Mouse (Mus musculus): ENCODE data around the gene Sike1. TPM values are rescaled to one million over a fixed set of nuclear protein-coding genes. Genes with fewer than 3 reads are reported as not detected.

Sike1 gene
- polyA plus RNA-seq, 1 experiment from 2014 or later: 86.2 TPM

- no peaks in the 10 kb centered on the region for H3K4me1 ChIP-seq (ENCODE audit: control insufficient read depth, insufficient read depth, low read length)
- no peak overlapping the region for H3K9ac ChIP-seq (ENCODE audit: low read length)
- H3K27ac ChIP-seq (ENCODE audit: low read depth, low read length): no peak overlapping the region
- H3K9me3 ChIP-seq (ENCODE audit: control insufficient read depth, low read length): no peaks in the 10 kb centered on the region
- ATAC-seq (ENCODE audit: insufficient read depth, low FRiP score, low TSS enrichment) (no peak), DNase-seq (ENCODE audit: low spot score) (no peak)
- WGBS: 85% methylated on average over 4 of the region's 4 CpGs
- H3K4me3 ChIP-seq (ENCODE audit: low read depth, low read length): no peak overlapping the region
- H3K4me2 ChIP-seq (ENCODE audit: low read depth): no peak overlapping the region
- no peaks in the 10 kb centered on the region for H3K27me3 ChIP-seq (ENCODE audit: control insufficient read depth, insufficient read depth, low read length)
- H3K36me3 ChIP-seq (ENCODE audit: control insufficient read depth, insufficient read depth, low read length): no peaks in the 10 kb centered on the region
Measured at GRCm38 (mm10) chr3:102976906-102977305, 18.6 kb upstream of the Sike1 start.

GRCm38 (mm10) chr3:102979550-102980348 lies 15.8 kb upstream of the Sike1 start:
- no peaks in the 10 kb centered on the region for H3K27me3 ChIP-seq (ENCODE audit: control insufficient read depth, insufficient read depth, low read length)
- DNase-seq (ENCODE audit: low spot score) (peak; percentile 68), ATAC-seq (ENCODE audit: insufficient read depth, low FRiP score, low TSS enrichment) (peak; percentile 93)
- H3K4me2 ChIP-seq (ENCODE audit: low read depth): 0 out of 2 replicates have a peak overlapping the region, but pooled peaks have one; percentile 3
- no peaks in the 10 kb centered on the region for H3K36me3 ChIP-seq (ENCODE audit: control insufficient read depth, insufficient read depth, low read length)
- no peak overlapping the region for H3K4me3 ChIP-seq (ENCODE audit: low read depth, low read length)
- 27% methylated on average over 10 of the region's 10 CpGs for WGBS
- H3K9ac ChIP-seq (ENCODE audit: low read length): peak overlapping the region; percentile 8
- no peaks in the 10 kb centered on the region for H3K4me1 ChIP-seq (ENCODE audit: control insufficient read depth, insufficient read depth, low read length)
- 0 out of 2 replicates have a peak overlapping the region, but pooled peaks have one; percentile 23 for H3K27ac ChIP-seq (ENCODE audit: low read depth, low read length)
- H3K9me3 ChIP-seq (ENCODE audit: control insufficient read depth, low read length): no peaks in the 10 kb centered on the region

- Histone ChIP-seq H3K9ac (ENCODE audit: low read length) (peak overlapping the region; percentile 8), H3K4me3 (ENCODE audit: low read depth, low read length) (no peak overlapping the region), H3K9me3 (ENCODE audit: control insufficient read depth, low read length) (no peaks in the 10 kb centered on the region), H3K27ac (ENCODE audit: low read depth, low read length) (no peak overlapping the region), H3K36me3 (ENCODE audit: control insufficient read depth, insufficient read depth, low read length) (no peaks in the 10 kb centered on the region), H3K4me1 (ENCODE audit: control insufficient read depth, insufficient read depth, low read length) (no peaks in the 10 kb centered on the region), H3K27me3 (ENCODE audit: control insufficient read depth, insufficient read depth, low read length) (no peaks in the 10 kb centered on the region), H3K4me2 (ENCODE audit: low read depth) (0 out of 2 replicates have a peak overlapping the region, but pooled peaks have one; percentile 3)
- no peak for DNase-seq (ENCODE audit: low spot score)
- no peak for ATAC-seq (ENCODE audit: insufficient read depth, low FRiP score, low TSS enrichment)
- WGBS: 59% methylated on average over 3 of the region's 3 CpGs
Measured at GRCm38 (mm10) chr3:102980349-102980736, 15.2 kb upstream of the Sike1 start.

GRCm38 (mm10) chr3:102991041-102991440 lies 4.5 kb upstream of the Sike1 start:
- Histone ChIP-seq H3K36me3 (ENCODE audit: control insufficient read depth, insufficient read depth, low read length) (no peaks in the 10 kb centered on the region), H3K9ac (ENCODE audit: low read length) (no peak overlapping the region), H3K4me1 (ENCODE audit: control insufficient read depth, insufficient read depth, low read length) (no peaks in the 10 kb centered on the region), H3K27ac (ENCODE audit: low read depth, low read length) (no peak overlapping the region), H3K9me3 (ENCODE audit: control insufficient read depth, low read length) (no peaks in the 10 kb centered on the region), H3K27me3 (ENCODE audit: control insufficient read depth, insufficient read depth, low read length) (no peaks in the 10 kb centered on the region), H3K4me2 (ENCODE audit: low read depth) (no peak overlapping the region), H3K4me3 (ENCODE audit: low read depth, low read length) (no peak overlapping the region)
- no peak for DNase-seq (ENCODE audit: low spot score)
- WGBS: 74% methylated on average over 8 of the region's 8 CpGs
- ATAC-seq (ENCODE audit: insufficient read depth, low FRiP score, low TSS enrichment): no peak

- Histone ChIP-seq H3K4me2 (ENCODE audit: low read depth) (no peak overlapping the region), H3K9me3 (ENCODE audit: control insufficient read depth, low read length) (no peaks in the 10 kb centered on the region), H3K4me1 (ENCODE audit: control insufficient read depth, insufficient read depth, low read length) (no peaks in the 10 kb centered on the region), H3K27ac (ENCODE audit: low read depth, low read length) (no peak overlapping the region), H3K27me3 (ENCODE audit: control insufficient read depth, insufficient read depth, low read length) (no peaks in the 10 kb centered on the region), H3K9ac (ENCODE audit: low read length) (no peak overlapping the region), H3K4me3 (ENCODE audit: low read depth, low read length) (no peak overlapping the region), H3K36me3 (ENCODE audit: control insufficient read depth, insufficient read depth, low read length) (no peaks in the 10 kb centered on the region)
- ATAC-seq (ENCODE audit: insufficient read depth, low FRiP score, low TSS enrichment) (no peak), DNase-seq (ENCODE audit: low spot score) (no peak)
- 68% methylated on average over 3 of the region's 3 CpGs for WGBS
Measured at GRCm38 (mm10) chr3:102992936-102993335, 2.6 kb upstream of the Sike1 start.

GRCm38 (mm10) chr3:102995233-102995604 lies 289 bp upstream of the Sike1 start:
- H3K4me1 ChIP-seq (ENCODE audit: control insufficient read depth, insufficient read depth, low read length): no peaks in the 10 kb centered on the region
- peak overlapping the region; percentile 61 for H3K4me2 ChIP-seq (ENCODE audit: low read depth)
- peak overlapping the region; percentile 77 for H3K4me3 ChIP-seq (ENCODE audit: low read depth, low read length)
- H3K9me3 ChIP-seq (ENCODE audit: control insufficient read depth, low read length): no peaks in the 10 kb centered on the region
- H3K27ac ChIP-seq (ENCODE audit: low read depth, low read length): no peak overlapping the region
- WGBS: 53% methylated on average over 7 of the region's 7 CpGs
- peaks cover 7% of the 10 kb centered on the region for H3K36me3 ChIP-seq (ENCODE audit: control insufficient read depth, insufficient read depth, low read length)
- peak overlapping the region; percentile 88; the same call in 1 of the 2 replicates for H3K9ac ChIP-seq (ENCODE audit: low read length)
- no peaks in the 10 kb centered on the region for H3K27me3 ChIP-seq (ENCODE audit: control insufficient read depth, insufficient read depth, low read length)
- ATAC-seq (ENCODE audit: insufficient read depth, low FRiP score, low TSS enrichment) (no peak), DNase-seq (ENCODE audit: low spot score) (no peak)

- no peak overlapping the region for H3K4me3 ChIP-seq (ENCODE audit: low read depth, low read length)
- DNase-seq (ENCODE audit: low spot score) (no peak), ATAC-seq (ENCODE audit: insufficient read depth, low FRiP score, low TSS enrichment) (no peak)
- 79% methylated on average over 10 of the region's 10 CpGs for WGBS
- no peak overlapping the region for H3K4me2 ChIP-seq (ENCODE audit: low read depth)
- H3K4me1 ChIP-seq (ENCODE audit: control insufficient read depth, insufficient read depth, low read length): no peaks in the 10 kb centered on the region
- no peaks in the 10 kb centered on the region for H3K9me3 ChIP-seq (ENCODE audit: control insufficient read depth, low read length)
- H3K9ac ChIP-seq (ENCODE audit: low read length): no peak overlapping the region
- peaks cover 8% of the 10 kb centered on the region for H3K36me3 ChIP-seq (ENCODE audit: control insufficient read depth, insufficient read depth, low read length)
- no peak overlapping the region for H3K27ac ChIP-seq (ENCODE audit: low read depth, low read length)
- no peaks in the 10 kb centered on the region for H3K27me3 ChIP-seq (ENCODE audit: control insufficient read depth, insufficient read depth, low read length)
Measured at GRCm38 (mm10) chr3:102997036-102997435, 1.5 kb downstream of the Sike1 start.

- 77% methylated on average over 3 of the region's 3 CpGs for WGBS
- DNase-seq (ENCODE audit: low spot score) (no peak), ATAC-seq (ENCODE audit: insufficient read depth, low FRiP score, low TSS enrichment) (no peak)
- Histone ChIP-seq H3K4me3 (ENCODE audit: low read depth, low read length) (no peak overlapping the region), H3K4me1 (ENCODE audit: control insufficient read depth, insufficient read depth, low read length) (no peaks in the 10 kb centered on the region), H3K4me2 (ENCODE audit: low read depth) (no peak overlapping the region), H3K27ac (ENCODE audit: low read depth, low read length) (no peak overlapping the region), H3K9ac (ENCODE audit: low read length) (no peak overlapping the region), H3K9me3 (ENCODE audit: control insufficient read depth, low read length) (no peaks in the 10 kb centered on the region), H3K27me3 (ENCODE audit: control insufficient read depth, insufficient read depth, low read length) (no peaks in the 10 kb centered on the region), H3K36me3 (ENCODE audit: control insufficient read depth, insufficient read depth, low read length) (peaks cover 8% of the 10 kb centered on the region)
Measured at GRCm38 (mm10) chr3:102997591-102997990, 2.1 kb downstream of the Sike1 start.

GRCm38 (mm10) chr3:103001595-103001994 lies 6.1 kb downstream of the Sike1 start:
- no peak overlapping the region for H3K4me3 ChIP-seq (ENCODE audit: low read depth, low read length)
- 97% methylated on average over 7 of the region's 7 CpGs for WGBS
- no peaks in the 10 kb centered on the region for H3K9me3 ChIP-seq (ENCODE audit: control insufficient read depth, low read length)
- H3K36me3 ChIP-seq (ENCODE audit: control insufficient read depth, insufficient read depth, low read length): peaks cover 8% of the 10 kb centered on the region
- no peak overlapping the region for H3K9ac ChIP-seq (ENCODE audit: low read length)
- H3K4me2 ChIP-seq (ENCODE audit: low read depth): no peak overlapping the region
- DNase-seq (ENCODE audit: low spot score) (no peak), ATAC-seq (ENCODE audit: insufficient read depth, low FRiP score, low TSS enrichment) (no peak)
- no peaks in the 10 kb centered on the region for H3K4me1 ChIP-seq (ENCODE audit: control insufficient read depth, insufficient read depth, low read length)
- no peaks in the 10 kb centered on the region for H3K27me3 ChIP-seq (ENCODE audit: control insufficient read depth, insufficient read depth, low read length)
- no peak overlapping the region for H3K27ac ChIP-seq (ENCODE audit: low read depth, low read length)

All from neural tube, embryonic 11.5 days (tissue).